Mouse (Mus musculus): ENCODE data around the gene Clasp1. TPM values are rescaled to one million over a fixed set of nuclear protein-coding genes. Genes with fewer than 3 reads are reported as not detected.

The Clasp1 gene
- polyA plus RNA-seq (2012; rRNA removed), result 55.3 and 58.8 TPM in 2 replicates

GRCm38 (mm10) chr1:118388757-118389453 lies at the start of gene Clasp1:
Gene Clasp1, plus strand, starts transcription at chr1:118389058.
- Histone ChIP-seq H3K4me3 (ENCODE audit: insufficient read depth, low read length) (peak within 1 kb of the TSS; percentile 48), H3K4me1 (ENCODE audit: control insufficient read depth, insufficient read depth, low read length) (peaks cover 5% of the 10 kb centered on the region; the same call in 1 of the 2 replicates), H3K27ac (ENCODE audit: insufficient read depth, low read length) (peak within 1 kb of the TSS; percentile 72)
- TF ChIP-seq POLR2A (IDR thresholded peaks at IDR 0.05; ENCODE audit: extremely low read depth, insufficient read depth, low read length) (peak; percentile 69; the same call in 1 of the 2 replicates), CTCF (IDR thresholded peaks at IDR 0.05; ENCODE audit: extremely low read depth, insufficient read depth, low read length) (no peak)

GRCm38 (mm10) chr1:118343649-118344435 lies 45.0 kb upstream of the Clasp1 start:
- Histone ChIP-seq H3K27ac (ENCODE audit: insufficient read depth, low read length) (no peak overlapping the region), H3K4me3 (ENCODE audit: insufficient read depth, low read length) (no peak overlapping the region), H3K4me1 (ENCODE audit: control insufficient read depth, insufficient read depth, low read length) (no peaks in the 10 kb centered on the region)
- TF ChIP-seq POLR2A (IDR thresholded peaks at IDR 0.05; ENCODE audit: extremely low read depth, insufficient read depth, low read length) (no peak), CTCF (IDR thresholded peaks at IDR 0.05; ENCODE audit: extremely low read depth, insufficient read depth, low read length) (no peak)

DNA sequence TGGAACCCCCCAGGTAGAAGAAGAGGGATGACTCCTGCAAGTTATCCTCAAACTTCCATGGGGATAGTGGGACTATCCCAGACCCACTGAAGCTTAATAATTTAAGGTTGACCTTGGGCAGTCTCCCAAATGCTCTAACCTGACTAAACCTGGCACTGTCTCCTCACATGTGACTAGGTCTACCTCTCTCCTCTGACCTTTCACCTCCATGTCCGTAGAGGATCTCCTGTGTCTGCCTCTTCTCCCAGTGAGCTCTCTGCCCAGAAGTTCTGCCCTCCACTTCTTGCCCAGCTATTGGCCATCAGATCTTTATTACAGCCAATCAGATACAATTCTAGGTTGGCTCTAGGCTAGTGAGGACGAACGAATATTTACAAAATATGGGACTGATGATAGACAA lies 38.9 kb upstream of the Clasp1 start:
- TF ChIP-seq POLR2A (IDR thresholded peaks at IDR 0.05; ENCODE audit: extremely low read depth, insufficient read depth, low read length), result no peak
- TF ChIP-seq CTCF (IDR thresholded peaks at IDR 0.05; ENCODE audit: extremely low read depth, insufficient read depth, low read length), result no peak
- Histone ChIP-seq H3K4me3 (ENCODE audit: insufficient read depth, low read length) (no peak overlapping the region), H3K4me1 (ENCODE audit: control insufficient read depth, insufficient read depth, low read length) (no peaks in the 10 kb centered on the region), H3K27ac (ENCODE audit: insufficient read depth, low read length) (no peak overlapping the region)

DNA sequence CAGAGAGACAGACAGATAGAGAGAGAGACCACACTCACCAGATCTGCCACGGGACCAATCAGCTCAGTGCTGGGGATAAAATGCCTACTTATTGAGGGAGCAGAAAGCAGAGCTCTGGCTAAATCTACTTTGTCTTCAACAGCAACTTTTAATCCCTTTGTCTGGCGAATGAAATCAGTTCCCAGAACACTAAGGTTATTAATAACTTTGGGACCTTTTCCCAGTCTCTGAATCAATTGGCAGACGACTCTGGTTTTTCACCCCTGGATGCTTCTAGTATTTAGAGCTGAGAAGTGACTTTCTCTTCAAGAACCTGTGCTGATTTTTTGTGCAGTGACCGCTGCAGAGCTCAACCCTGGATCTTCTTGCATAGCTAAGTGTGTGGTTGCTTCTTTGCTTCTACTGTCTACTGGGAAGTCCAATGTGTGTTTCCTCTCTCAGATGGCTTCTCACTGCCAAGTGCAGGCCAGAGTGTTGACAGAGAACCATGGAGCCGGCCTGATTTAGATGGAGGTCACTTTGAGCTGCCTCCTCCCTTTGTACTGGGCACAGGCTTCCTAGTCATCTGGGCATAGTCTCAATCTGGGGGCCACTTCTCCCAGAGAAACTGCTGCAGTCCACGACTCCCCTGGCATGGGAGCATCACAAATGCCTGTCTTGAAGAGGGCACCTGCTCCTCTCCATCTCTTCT lies 29.6 kb upstream of the Clasp1 start:
- H3K4me3 ChIP-seq (ENCODE audit: insufficient read depth, low read length), result no peak overlapping the region
- no peak for TF ChIP-seq POLR2A (IDR thresholded peaks at IDR 0.05; ENCODE audit: extremely low read depth, insufficient read depth, low read length)
- no peak overlapping the region for H3K27ac ChIP-seq (ENCODE audit: insufficient read depth, low read length)
- H3K4me1 ChIP-seq (ENCODE audit: control insufficient read depth, insufficient read depth, low read length), result peaks cover 2% of the 10 kb centered on the region; the same call in 1 of the 2 replicates

- Histone ChIP-seq H3K4me1 (ENCODE audit: control insufficient read depth, insufficient read depth, low read length) (no peaks in the 10 kb centered on the region), H3K4me3 (ENCODE audit: insufficient read depth, low read length) (no peak overlapping the region), H3K27ac (ENCODE audit: insufficient read depth, low read length) (no peak overlapping the region)
- TF ChIP-seq CTCF (IDR thresholded peaks at IDR 0.05; ENCODE audit: extremely low read depth, insufficient read depth, low read length) (peak; percentile 20; the same call in 1 of the 2 replicates), POLR2A (IDR thresholded peaks at IDR 0.05; ENCODE audit: extremely low read depth, insufficient read depth, low read length) (no peak)
Measured at GRCm38 (mm10) chr1:118367970-118368369, 20.9 kb upstream of the Clasp1 start.

DNA sequence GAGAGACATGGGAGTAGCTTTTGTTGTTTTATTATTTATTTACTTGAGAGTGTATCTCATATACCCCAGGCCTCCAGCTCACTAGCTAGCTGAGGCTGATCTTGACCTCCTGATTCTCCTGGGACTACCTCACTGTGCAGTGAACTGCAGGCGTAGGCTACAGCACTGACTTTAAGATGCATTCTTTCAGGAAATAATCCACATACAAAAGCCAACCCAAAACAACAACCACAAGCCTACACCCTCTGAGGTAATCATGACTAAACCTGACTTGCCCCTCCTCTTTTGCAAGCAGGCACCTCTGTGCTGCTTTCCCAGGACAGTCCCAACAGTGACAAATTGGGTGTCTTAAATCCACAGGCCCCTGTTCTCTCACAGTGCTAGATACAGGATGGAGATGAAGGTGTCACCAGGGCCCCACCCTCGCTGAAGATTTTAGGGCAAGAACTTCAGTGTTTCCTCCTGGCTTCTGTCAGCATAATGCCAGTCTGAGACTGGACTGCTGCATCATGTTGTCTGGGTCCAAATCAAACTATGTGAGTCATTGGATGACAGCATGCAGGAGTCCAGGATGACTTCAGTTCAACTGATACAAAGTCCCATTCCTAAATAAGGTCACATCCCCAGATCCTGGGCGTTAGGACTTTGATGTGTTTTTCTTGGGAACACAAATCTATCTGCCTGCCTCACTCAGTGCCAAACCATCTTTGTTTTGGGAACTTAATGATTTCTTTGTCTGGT lies 20.0 kb upstream of the Clasp1 start:
- Histone ChIP-seq H3K4me3 (ENCODE audit: insufficient read depth, low read length) (no peak overlapping the region), H3K27ac (ENCODE audit: insufficient read depth, low read length) (no peak overlapping the region), H3K4me1 (ENCODE audit: control insufficient read depth, insufficient read depth, low read length) (no peaks in the 10 kb centered on the region)
- no peak for TF ChIP-seq POLR2A (IDR thresholded peaks at IDR 0.05; ENCODE audit: extremely low read depth, insufficient read depth, low read length)
- no peak for TF ChIP-seq CTCF (IDR thresholded peaks at IDR 0.05; ENCODE audit: extremely low read depth, insufficient read depth, low read length)

GRCm38 (mm10) chr1:118377784-118378183 lies 11.1 kb upstream of the Clasp1 start:
- Histone ChIP-seq H3K4me3 (ENCODE audit: insufficient read depth, low read length) (no peak overlapping the region), H3K4me1 (ENCODE audit: control insufficient read depth, insufficient read depth, low read length) (no peaks in the 10 kb centered on the region), H3K27ac (ENCODE audit: insufficient read depth, low read length) (no peak overlapping the region)
- TF ChIP-seq POLR2A (IDR thresholded peaks at IDR 0.05; ENCODE audit: extremely low read depth, insufficient read depth, low read length) (no peak), CTCF (IDR thresholded peaks at IDR 0.05; ENCODE audit: extremely low read depth, insufficient read depth, low read length) (no peak)

- H3K4me3 ChIP-seq (ENCODE audit: insufficient read depth, low read length), result no peak overlapping the region
- no peak for TF ChIP-seq CTCF (IDR thresholded peaks at IDR 0.05; ENCODE audit: extremely low read depth, insufficient read depth, low read length)
- no peak for TF ChIP-seq POLR2A (IDR thresholded peaks at IDR 0.05; ENCODE audit: extremely low read depth, insufficient read depth, low read length)
- no peak overlapping the region for H3K27ac ChIP-seq (ENCODE audit: insufficient read depth, low read length)
- no peaks in the 10 kb centered on the region for H3K4me1 ChIP-seq (ENCODE audit: control insufficient read depth, insufficient read depth, low read length)
Measured at GRCm38 (mm10) chr1:118380105-118380786, 8.6 kb upstream of the Clasp1 start.

Measured in cortical plate, adult 2 months (tissue).